Mouse (Mus musculus) liver, embryonic 14.5 days (tissue): Measurements from ENCODE around the gene Rab3c. TPM values are rescaled to one million over a fixed set of nuclear protein-coding genes. Genes with fewer than 3 reads are reported as not detected.

Experiments used
- ATAC-seq: fragments of 200-750 bp; cut with Nextera tagmentation; 2 replicates; pipeline ENCODE4 v1.8.0; 2017; ENCODE audit warnings: moderate number of reproducible peaks, mild to moderate bottlenecking, moderate library complexity; ENCODE audit not compliant: insufficient read depth
- DNase-seq, 3 experiments: peaks; one replicate each; pipeline ENCODE4 v3.0.0-alpha.2; 2012 to 2013; ENCODE audit warnings: low read depth in 3 of 3, low spot score in 3 of 3
- H3K27ac ChIP-seq: fragments of 300-500 bp; sonication (generic); 2 replicates; pipeline ENCODE4 v1.5.1; 2014; ENCODE audit warnings: moderate library complexity, mild to moderate bottlenecking, control low read depth, inconsistent platforms
- H3K27me3 ChIP-seq: fragments of 300-500 bp; sonication (generic); 2 replicates; pipeline ENCODE4 v1.6.1; 2014; ENCODE audit warnings: mild to moderate bottlenecking, low read length, moderate library complexity; ENCODE audit not compliant: control insufficient read depth, insufficient read depth
- H3K36me3 ChIP-seq: fragments of 300-500 bp; sonication (generic); replicated peaks from 2 replicates; pipeline ENCODE4 v1.6.1; 2014; ENCODE audit warnings: low read depth; ENCODE audit not compliant: control insufficient read depth, insufficient read depth
- H3K4me1 ChIP-seq, 2 experiments: fragments of 200-500 bp in 1 of 2; fragments of 300-500 bp in 1 of 2; sonication (generic) in 1 of 2; replicated peaks; 2 replicates each; pipeline ENCODE4 v1.6.1; 2012 to 2014; ENCODE audit warnings: antibody characterized with exemption in 1 of 2, inconsistent platforms in 1 of 2, low read length in 1 of 2; ENCODE audit not compliant: control insufficient read depth in 2 of 2, insufficient read depth in 2 of 2
- H3K4me2 ChIP-seq: fragments of 300-500 bp; sonication (generic); 2 replicates; pipeline ENCODE4 v1.6.1; 2014; ENCODE audit warnings: low read depth, mild to moderate bottlenecking, control low read depth, moderate library complexity
- H3K4me3 ChIP-seq, 2 experiments: fragments of 200-500 bp in 1 of 2; fragments of 300-500 bp in 1 of 2; sonication (generic) in 1 of 2; 2 replicates each; pipeline ENCODE4 v1.5.1; 2012 to 2014; ENCODE audit warnings: low read depth in 2 of 2, low read length in 2 of 2, mild to moderate bottlenecking in 2 of 2, control low read depth in 1 of 2, inconsistent platforms in 1 of 2, moderate library complexity in 1 of 2; ENCODE audit not compliant: insufficient read depth in 1 of 2
- H3K9ac ChIP-seq: fragments of 300-500 bp; sonication (generic); replicated peaks from 2 replicates; pipeline ENCODE4 v1.6.1; 2014; ENCODE audit warnings: mild to moderate bottlenecking, control low read depth, moderate library complexity
- H3K9me3 ChIP-seq: fragments of 300-500 bp; sonication (generic); 2 replicates; pipeline ENCODE4 v1.6.1; 2016; ENCODE audit warnings: low read length, mixed read lengths; ENCODE audit not compliant: control insufficient read depth
- CTCF ChIP-seq: IDR thresholded peaks from 2 replicates; pipeline ENCODE4 v1.5.1; 2016; ENCODE audit warnings: antibody characterized with exemption, low read depth, control low read depth
- EP300 ChIP-seq: IDR thresholded peaks from 2 replicates; pipeline ENCODE4 v1.6.1; 2016; ENCODE audit warnings: antibody characterized with exemption, low read depth
- WGBS: fragments of 180-500 bp; shearing (Covaris S2); extraction: QIAGEN DNeasy Blood & Tissue Kit; methylation state at CpG from one replicate; pipeline ENCODE4 v1.1.7; 2014; ENCODE audit not compliant: insufficient replicate concordance; 5-methylcytosine and 5-hydroxymethylcytosine counted together
- polyA plus RNA-seq, 2 experiments: library from polyadenylated mRNA; depleted of rRNA in 1 of 2; stranded (reverse) in 1 of 2; unstranded in 1 of 2; fragments of >200 nt; fragmentation: Nextera tagmentation in 1 of 2; extraction: Ambion mirVana in 1 of 2; gene quantifications; 2 replicates each; pipeline versions ENCODE4 v1.2.1 to v1.2.3; 2012 to 2014

The Rab3c gene
- polyA plus RNA-seq, 2 experiments, result under 0.01 TPM; not detected in 1

DNA sequence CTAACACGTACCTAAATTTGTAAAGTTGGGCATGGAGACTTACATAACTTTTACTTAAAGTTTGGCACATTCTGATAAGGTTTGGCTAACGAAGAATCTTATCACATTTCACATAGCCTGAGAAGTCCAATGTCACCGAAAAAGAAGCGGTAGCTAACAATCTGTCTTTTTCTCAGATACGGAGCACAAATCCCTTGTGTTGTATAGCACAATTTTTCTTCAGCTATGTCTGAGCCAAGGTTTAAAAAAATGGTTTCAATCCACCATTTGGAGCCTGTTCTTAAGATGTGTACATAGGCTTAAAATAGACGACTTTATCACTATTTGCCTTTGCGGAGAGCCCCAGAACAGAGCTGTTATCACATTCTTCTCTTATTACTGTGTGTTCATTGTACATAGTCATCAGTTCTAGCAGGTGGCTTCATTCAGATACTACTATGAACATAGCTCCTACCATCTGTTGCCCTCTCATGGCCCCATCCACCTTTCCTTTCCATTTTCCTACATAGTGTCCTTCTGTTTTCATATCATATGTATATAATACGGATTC lies 69.2 kb downstream of the Rab3c start:
- ATAC-seq, result no peak
- no peak overlapping the region for H3K4me2 ChIP-seq
- TF ChIP-seq CTCF (no peak), EP300 (no peak)
- DNase-seq, result no peak
- no peaks in the 10 kb centered on the region for H3K27me3 ChIP-seq
- H3K4me3 ChIP-seq, result no peak overlapping the region
- H3K27ac ChIP-seq, result no peak overlapping the region
- H3K36me3 ChIP-seq, result no peaks in the 10 kb centered on the region
- no peaks in the 10 kb centered on the region for H3K9me3 ChIP-seq
- no peaks in the 10 kb centered on the region for H3K4me1 ChIP-seq
- no peak overlapping the region for H3K9ac ChIP-seq
- WGBS, result 56% methylated on average over 8 of the region's 8 CpGs

DNA sequence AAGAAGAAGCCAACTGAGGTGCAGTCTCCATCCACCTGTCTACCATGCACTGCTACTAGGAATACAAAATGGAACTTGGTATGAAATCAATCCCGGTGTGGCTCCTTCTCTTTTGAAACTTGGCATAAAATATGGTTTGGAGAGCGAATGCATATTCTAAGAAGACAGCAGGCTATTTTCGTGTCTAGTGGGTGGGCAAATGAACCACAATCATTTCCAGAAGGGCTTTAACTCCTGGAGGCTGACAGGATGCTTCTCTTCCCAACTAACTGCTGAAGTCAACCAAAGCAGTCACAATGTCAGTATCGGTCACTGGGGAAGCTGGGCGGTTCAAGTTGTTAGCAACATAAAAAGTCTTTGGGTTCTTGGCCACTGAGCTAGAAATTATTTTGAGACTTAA lies 81.9 kb downstream of the Rab3c start:
- Histone ChIP-seq H3K4me2 (no peak overlapping the region), H3K27me3 (no peaks in the 10 kb centered on the region), H3K9ac (no peak overlapping the region), H3K4me3 (no peak overlapping the region), H3K36me3 (no peaks in the 10 kb centered on the region), H3K27ac (no peak overlapping the region), H3K4me1 (no peaks in the 10 kb centered on the region), H3K9me3 (no peaks in the 10 kb centered on the region)
- DNase-seq (no peak), ATAC-seq (no peak)
- 62% methylated on average over 5 of the region's 5 CpGs for WGBS
- TF ChIP-seq CTCF, result no peak
- TF ChIP-seq EP300, result no peak

DNA sequence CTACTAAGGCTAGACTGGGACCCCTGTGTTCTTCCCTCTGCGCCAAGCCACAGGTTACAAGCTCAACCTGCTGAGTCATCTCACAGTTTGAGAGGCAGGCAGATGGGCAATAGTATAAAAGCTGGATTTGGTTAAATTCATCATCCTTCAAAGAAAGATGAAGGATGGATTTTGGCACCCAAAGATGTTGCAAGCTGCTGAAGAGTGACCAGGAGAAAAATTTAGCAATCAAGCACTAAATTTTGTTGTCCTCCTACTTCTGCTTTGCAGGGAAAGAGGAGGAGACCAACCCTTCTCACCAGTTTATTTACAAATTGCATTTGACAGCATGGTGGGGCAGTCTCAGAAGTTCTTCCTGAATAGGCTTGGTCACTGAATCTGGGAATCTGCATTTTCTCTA lies 90.8 kb downstream of the Rab3c start:
- no peak overlapping the region for H3K4me3 ChIP-seq
- no peaks in the 10 kb centered on the region for H3K9me3 ChIP-seq
- H3K27me3 ChIP-seq, result no peaks in the 10 kb centered on the region
- H3K4me2 ChIP-seq, result no peak overlapping the region
- no peak overlapping the region for H3K9ac ChIP-seq
- no peak for TF ChIP-seq CTCF
- TF ChIP-seq EP300, result no peak
- H3K36me3 ChIP-seq, result no peaks in the 10 kb centered on the region
- WGBS, result 24% methylated on average over 1 of the region's 1 CpGs
- no peaks in the 10 kb centered on the region for H3K4me1 ChIP-seq
- H3K27ac ChIP-seq, result no peak overlapping the region
- DNase-seq (no peak), ATAC-seq (no peak)

DNA sequence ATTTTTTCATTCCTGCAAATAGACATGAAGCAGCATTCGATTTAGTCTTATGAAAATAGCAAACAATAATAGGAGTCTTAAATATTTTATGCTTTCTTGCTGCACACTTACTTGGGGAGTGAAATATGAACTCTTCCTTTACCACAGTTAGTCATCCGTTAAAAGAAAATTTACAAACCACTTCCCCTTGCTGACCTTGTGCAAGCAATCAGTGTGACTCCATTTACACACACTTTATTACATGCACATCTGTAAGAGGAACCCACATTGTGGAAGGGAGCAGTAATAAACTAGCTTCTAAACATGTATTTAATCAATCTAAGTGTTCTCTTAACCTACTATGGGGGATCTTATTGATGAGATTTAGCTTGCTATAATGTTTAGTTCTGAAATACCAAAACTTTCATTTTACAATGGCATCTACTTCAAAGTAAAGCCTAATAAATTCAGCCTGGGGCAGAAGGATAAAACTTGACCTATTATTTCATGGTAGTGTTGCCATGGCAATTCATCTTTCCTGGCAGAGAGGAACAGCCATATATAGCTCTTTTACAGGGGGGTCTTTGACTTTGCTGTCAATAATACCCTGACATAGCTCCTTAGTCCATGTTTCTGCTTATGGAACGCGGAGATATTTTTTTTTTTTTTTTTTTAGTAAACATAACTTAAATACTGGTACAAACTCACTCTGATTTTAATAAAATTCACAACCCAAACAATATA lies 95.7 kb downstream of the Rab3c start:
- Histone ChIP-seq H3K27ac (no peak overlapping the region), H3K36me3 (no peaks in the 10 kb centered on the region), H3K4me2 (no peak overlapping the region), H3K9ac (no peak overlapping the region), H3K4me1 (no peaks in the 10 kb centered on the region), H3K4me3 (no peak overlapping the region), H3K9me3 (no peaks in the 10 kb centered on the region), H3K27me3 (no peaks in the 10 kb centered on the region)
- DNase-seq (peak in 1 of 3 experiments; percentile 2), ATAC-seq (no peak)
- 49% methylated on average over 4 of the region's 4 CpGs for WGBS
- TF ChIP-seq EP300 (no peak), CTCF (no peak)

DNA sequence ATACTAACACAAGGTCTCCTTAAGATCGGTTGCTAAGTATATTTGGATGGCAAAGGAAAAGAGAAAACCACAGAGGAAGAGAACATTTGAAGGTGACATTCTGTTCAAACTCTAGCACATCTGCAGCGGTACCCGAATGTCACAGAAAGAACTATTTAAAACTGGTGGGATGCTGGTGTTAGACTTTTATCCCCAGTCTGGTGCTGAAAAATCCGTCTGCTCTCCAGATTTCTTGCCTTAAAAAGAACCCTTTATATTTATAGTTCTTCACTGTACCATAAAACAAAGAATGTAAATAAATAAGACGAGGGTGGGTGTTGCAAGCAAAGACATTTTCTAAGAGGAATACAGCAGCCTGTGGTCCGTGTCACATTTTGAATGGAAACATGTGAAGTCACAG lies 105.1 kb downstream of the Rab3c start:
- 51% methylated on average over 6 of the region's 6 CpGs for WGBS
- Histone ChIP-seq H3K4me2 (no peak overlapping the region), H3K4me1 (no peaks in the 10 kb centered on the region), H3K27ac (no peak overlapping the region), H3K4me3 (no peak overlapping the region), H3K36me3 (no peaks in the 10 kb centered on the region), H3K27me3 (no peaks in the 10 kb centered on the region), H3K9me3 (no peaks in the 10 kb centered on the region), H3K9ac (no peak overlapping the region)
- ATAC-seq (no peak), DNase-seq (no peak)
- TF ChIP-seq CTCF, result no peak
- no peak for TF ChIP-seq EP300
